Mouse (Mus musculus): ENCODE measurements around the gene Qtrt1.

Qtrt1 gene

DNA sequence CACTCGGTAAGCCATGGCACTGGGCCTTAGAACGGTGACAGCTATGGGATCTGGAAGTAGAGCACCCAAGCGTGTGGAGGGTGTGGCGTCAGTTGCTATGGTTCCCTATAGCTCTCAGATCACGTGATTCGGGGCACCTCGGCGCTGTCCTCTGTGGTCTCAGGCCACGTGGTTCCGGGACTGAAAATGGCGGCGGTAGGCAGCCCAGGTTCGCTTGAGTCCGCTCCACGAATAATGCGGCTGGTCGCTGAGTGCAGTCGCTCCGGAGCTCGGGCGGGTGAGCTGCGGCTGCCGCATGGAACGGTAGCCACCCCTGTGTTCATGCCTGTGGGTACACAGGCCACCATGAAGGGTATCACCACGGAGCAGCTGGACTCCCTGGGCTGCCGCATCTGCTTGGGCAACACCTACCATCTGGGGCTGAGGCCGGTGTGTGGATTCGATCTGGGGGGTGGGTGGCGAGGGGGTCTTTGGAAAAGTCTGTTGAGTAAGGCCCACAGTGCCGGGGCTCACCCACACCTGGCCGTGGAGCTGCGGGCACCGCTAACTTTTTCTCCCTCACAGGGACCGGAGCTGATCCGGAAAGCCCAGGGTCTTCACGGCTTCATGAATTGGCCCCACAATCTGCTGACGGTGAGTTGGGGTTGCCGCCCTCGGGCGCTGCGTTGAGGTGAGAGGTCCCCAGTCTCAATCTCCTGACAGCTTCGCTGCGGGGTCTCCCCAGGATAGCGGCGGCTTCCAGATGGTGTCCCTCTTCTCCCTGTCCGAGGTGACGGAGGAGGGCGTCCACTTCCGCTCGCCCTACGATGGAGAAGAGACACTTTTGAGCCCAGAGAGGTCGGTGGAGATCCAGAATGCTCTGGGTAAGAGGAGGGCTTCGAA is at the start of gene Qtrt1:
Gene Qtrt1 (plus strand): TSS at position 169 of the 882 bp plus-strand sequence.
- DNase-seq (ENCODE audit: low spot score): peak; percentile 65

GRCm38 (mm10) chr9:21366541-21367220 is 45.0 kb upstream of the Qtrt1 start:
- peak; percentile 68 for DNase-seq (ENCODE audit: low spot score)

- DNase-seq (ENCODE audit: low spot score): peak; percentile 98
Measured at GRCm38 (mm10) chr9:21367357-21368111, 44.1 kb upstream of the Qtrt1 start, which contains the start of gene Ilf3. Gene Ilf3, plus strand, starts transcription at chr9:21367871.

GRCm38 (mm10) chr9:21368131-21368584 is 43.5 kb upstream of the Qtrt1 start:
- DNase-seq (ENCODE audit: low spot score): peak; percentile 63

- DNase-seq (ENCODE audit: low spot score): no peak
Measured at GRCm38 (mm10) chr9:21369080-21369479, 42.6 kb upstream of the Qtrt1 start.

GRCm38 (mm10) chr9:21370876-21371275 is 40.8 kb upstream of the Qtrt1 start:
- no peak for DNase-seq (ENCODE audit: low spot score)

GRCm38 (mm10) chr9:21372508-21372907 is 39.1 kb upstream of the Qtrt1 start:
- DNase-seq (ENCODE audit: low spot score): no peak

GRCm38 (mm10) chr9:21379195-21379594 is 32.4 kb upstream of the Qtrt1 start:
- DNase-seq (ENCODE audit: low spot score): no peak

GRCm38 (mm10) chr9:21380868-21381267 is 30.8 kb upstream of the Qtrt1 start:
- no peak for DNase-seq (ENCODE audit: low spot score)

DNA sequence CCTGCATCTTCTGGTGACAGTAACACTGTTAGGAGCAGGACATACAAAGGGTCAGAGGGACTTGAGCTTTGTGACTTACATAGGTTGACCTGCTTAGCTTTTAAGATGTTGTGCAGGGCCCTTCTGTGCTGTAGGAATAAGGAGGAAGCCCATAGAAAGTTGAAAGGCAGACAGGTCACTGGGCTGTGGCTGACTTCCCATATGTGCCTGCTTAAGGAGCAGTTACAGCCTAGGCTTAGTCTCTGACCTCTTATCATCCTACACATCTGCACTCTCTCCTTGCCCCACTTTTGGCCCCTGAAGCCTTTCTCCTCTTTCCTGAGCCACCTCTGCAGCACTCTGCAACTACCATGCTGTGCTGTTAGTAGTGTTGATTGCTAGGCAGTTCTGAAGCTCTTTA is 27.7 kb upstream of the Qtrt1 start:
- no peak for DNase-seq (ENCODE audit: low spot score)

- no peak for DNase-seq (ENCODE audit: low spot score)
Measured at GRCm38 (mm10) chr9:21392646-21393175, 18.9 kb upstream of the Qtrt1 start.

DNA sequence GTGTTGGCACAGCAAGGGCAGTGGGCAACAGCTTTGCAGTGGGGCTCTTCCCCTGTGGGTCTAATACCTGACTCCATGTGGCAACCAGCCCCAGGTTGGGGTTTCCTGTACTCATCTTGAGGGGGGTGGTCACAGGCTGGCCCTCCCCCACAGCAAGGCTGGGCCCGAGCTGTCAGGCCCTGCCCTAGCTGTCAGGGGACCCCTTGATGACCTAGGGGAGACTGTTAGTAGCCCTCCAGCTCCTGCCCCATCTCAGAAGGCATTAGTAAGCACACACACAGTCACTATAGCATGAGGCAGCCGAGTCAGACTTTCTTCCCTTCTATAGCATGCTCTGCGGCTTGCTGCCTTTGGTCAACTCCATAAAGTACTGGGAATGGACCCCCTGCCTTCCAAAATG is 15.9 kb upstream of the Qtrt1 start:
- DNase-seq (ENCODE audit: low spot score): no peak

DNA sequence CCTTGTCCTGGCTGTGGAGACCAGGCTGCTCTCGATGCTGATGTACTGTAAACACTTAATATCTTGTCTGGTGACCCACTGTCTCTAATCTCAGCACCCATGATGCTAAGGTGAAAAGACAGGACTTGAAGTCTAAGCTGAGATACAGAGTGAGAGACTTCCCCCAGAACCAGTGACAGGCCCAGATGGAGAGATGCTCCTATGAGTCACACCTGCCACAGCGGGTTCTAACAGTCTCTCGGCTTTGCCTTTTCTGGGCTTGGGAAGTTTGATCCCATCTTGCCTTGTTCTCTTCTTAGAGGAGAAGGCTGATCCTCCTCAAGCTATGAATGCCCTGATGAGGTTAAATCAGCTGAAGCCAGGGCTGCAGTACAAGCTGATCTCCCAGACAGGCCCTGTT is 14.5 kb upstream of the Qtrt1 start:
- no peak for DNase-seq (ENCODE audit: low spot score)

DNA sequence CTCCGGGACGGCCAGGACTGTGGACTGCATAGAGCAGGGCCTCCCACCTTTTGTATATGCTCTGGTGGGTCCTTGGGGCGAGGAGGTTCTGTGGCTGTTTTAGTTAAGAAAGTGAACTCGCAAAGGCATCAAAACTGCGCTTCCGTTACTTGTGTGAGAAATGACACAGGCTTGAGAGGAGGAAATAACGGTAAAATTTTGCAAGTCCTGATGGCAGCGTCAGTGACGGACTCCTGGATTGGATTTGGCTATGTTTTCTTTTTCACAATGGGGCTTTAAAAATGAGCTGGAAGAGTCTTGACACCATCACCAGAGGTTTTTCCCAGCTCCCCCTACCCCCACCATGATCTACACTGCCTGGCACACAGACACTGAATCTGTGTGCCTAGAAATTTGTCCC is 10.6 kb upstream of the Qtrt1 start:
- DNase-seq (ENCODE audit: low spot score): no peak

GRCm38 (mm10) chr9:21402764-21403253 is 8.8 kb upstream of the Qtrt1 start:
- DNase-seq (ENCODE audit: low spot score): no peak

- no peak for DNase-seq (ENCODE audit: low spot score)
Measured at GRCm38 (mm10) chr9:21403745-21404144, 7.9 kb upstream of the Qtrt1 start.

DNA sequence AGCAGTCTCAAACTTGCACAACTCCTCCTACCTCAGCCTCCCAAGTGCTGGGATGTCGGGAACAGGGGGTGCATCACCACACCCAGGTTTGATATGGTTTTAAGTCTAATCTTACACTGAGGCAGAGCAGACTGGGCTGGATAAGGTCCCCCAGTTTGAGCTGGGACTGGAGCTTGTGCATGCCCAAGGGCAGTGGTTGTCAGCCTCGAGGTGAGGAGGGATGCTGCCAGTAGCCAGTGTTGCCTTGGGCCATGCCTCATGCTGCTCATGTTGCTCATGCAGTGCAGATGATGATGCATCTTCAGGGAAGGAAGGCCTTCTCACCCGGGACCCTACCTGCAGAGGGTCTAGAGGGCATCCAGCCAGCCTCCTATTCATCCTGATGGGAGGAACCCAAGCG is 6.1 kb upstream of the Qtrt1 start:
- DNase-seq (ENCODE audit: low spot score): no peak

DNA sequence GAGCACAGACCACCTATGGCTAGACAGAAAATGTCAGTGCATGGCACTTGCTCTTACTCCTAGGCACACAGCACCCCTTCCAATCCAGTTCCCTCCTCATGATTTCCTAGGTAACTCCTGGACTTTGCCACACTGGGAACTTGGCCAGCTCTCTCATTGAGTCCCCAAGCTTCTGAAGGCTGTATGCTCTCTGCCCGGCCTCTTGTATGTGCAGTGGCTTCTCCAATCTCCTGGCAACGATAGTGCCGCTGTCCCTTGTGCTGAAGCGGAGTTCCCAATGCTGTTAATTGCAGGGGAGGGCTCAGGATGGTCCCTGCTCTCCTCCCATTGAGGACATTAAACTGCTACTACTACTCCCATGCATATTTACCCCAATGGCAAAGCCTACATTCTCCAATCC is 3.7 kb upstream of the Qtrt1 start:
- no peak for DNase-seq (ENCODE audit: low spot score)

DNA sequence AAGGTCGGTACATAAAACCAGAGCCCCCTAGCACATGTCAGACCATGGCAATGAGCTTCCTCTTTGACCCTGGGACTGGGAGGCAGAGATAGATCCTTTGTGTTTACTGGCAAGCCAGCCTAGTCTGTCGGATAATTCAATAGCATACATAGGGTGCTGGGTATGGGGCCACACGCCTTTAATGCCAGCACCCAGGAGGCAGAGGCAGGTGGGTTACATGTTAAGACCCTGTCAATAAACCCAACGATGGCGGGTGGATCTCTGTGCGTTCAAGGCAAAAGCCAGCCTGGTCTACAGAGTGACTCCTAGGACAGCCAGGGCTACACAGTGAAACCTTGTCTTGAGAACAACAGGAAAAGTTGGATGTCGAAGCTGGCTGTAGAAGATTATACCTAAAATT is 3.0 kb upstream of the Qtrt1 start:
- DNase-seq (ENCODE audit: low spot score): no peak

DNA sequence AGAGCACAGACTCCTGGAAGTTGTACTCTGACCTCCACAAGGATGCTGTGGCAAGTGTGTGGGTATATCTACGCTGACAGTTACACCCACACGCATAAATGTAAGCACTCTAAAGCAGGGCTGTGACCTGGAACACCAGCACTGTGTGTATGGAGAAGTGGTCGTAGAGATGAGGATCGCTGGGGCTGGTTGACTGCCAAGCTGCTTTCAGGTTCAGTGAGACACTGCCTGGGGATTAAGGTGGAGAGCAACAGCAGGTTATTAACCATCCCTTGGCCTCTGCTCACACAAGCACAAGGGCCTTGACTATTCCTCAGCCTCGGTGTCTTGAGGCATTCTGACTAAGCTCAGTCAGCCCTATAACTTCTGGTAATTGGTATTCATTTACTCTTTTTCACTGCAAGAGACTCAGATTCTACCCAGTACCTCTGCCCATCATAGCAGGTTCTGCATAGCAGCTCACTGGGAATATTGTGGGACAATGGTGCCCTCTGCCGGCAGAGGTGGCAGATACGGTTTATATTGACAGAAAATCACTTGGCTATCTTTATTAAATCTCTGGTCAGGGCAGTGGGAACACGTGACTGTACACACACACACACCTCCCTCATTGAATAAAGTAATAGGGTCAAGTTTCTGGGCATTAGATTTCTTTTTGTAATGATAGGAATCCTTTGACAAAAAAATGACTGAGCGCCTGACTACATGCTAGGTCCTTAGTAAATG is 1.9 kb upstream of the Qtrt1 start:
- DNase-seq (ENCODE audit: low spot score): peak; percentile 84

- DNase-seq (ENCODE audit: low spot score): no peak
Measured at GRCm38 (mm10) chr9:21417866-21418265, 6.2 kb downstream of the Qtrt1 start.
